Mouse (Mus musculus) left cerebral cortex, postnatal 14 days (tissue): Measurements from ENCODE around the gene Abhd14a. TPM values are rescaled to one million over a fixed set of nuclear protein-coding genes. Genes with fewer than 3 reads are reported as not detected.

Source experiments
- DNase-seq, 2 experiments: peaks; one replicate each; pipeline ENCODE4 v3.0.0; 2021 to 2022; ENCODE audit warnings: low spot score in 2 of 2, mixed read lengths in 1 of 2
- intact Hi-C: fragments of 180-260 bp; cut with DNase I; formaldehyde crosslinking; loops from one replicate; pipeline ENCODE4 v1.15.1; 2025
- total RNA-seq, 2 experiments: library from RNA; stranded (reverse); gene quantifications; 2 replicates each; pipeline ENCODE4 v1.2.3; 2021

Gene Abhd14a
- total RNA-seq, 2 experiments from 2014 or later, result 48.7 to 54.1 TPM

- intact Hi-C loops, result no loop called here
- peak; percentile 36 to 52 for DNase-seq
Measured at GRCm38 (mm10) chr9:106454888-106455681, 7.6 kb upstream of the Abhd14a start.

GRCm38 (mm10) chr9:106454071-106454761 lies 6.7 kb upstream of the Abhd14a start:
- peak in 1 of 2 experiments; percentile 33 for DNase-seq
- intact Hi-C loops, result no loop called here

GRCm38 (mm10) chr9:106453271-106454070 lies 6.0 kb upstream of the Abhd14a start, which contains the start of gene Pcbp4:
Pcbp4 (plus strand) TSS chr9:106453291.
- intact Hi-C loops, result no loop called here
- DNase-seq, result peak in 1 of 2 experiments; percentile 56

GRCm38 (mm10) chr9:106452821-106453220 lies 5.3 kb upstream of the Abhd14a start:
- DNase-seq, result peak; percentile 36 to 54
- intact Hi-C loops, result no loop called here

GRCm38 (mm10) chr9:106452351-106452750 lies 4.9 kb upstream of the Abhd14a start:
- no peak for DNase-seq
- intact Hi-C loops, result no loop called here

- intact Hi-C loops, result no loop called here
- no peak for DNase-seq
Measured at GRCm38 (mm10) chr9:106451899-106452298, 4.4 kb upstream of the Abhd14a start.

- no peak for DNase-seq
- intact Hi-C loops, result no loop called here
Measured at GRCm38 (mm10) chr9:106451298-106451697, 3.8 kb upstream of the Abhd14a start.

GRCm38 (mm10) chr9:106450661-106451060 lies 3.2 kb upstream of the Abhd14a start:
- DNase-seq, result no peak

GRCm38 (mm10) chr9:106449947-106450346 lies 2.5 kb upstream of the Abhd14a start:
- no peak for DNase-seq
- intact Hi-C loops, result no loop called here

More at GRCm38 (mm10) chr9:106450661-106451060, 3.2 kb upstream of the Abhd14a start:
- intact Hi-C loops, result no loop called here

- intact Hi-C loops, result no loop called here
Measured at GRCm38 (mm10) chr9:106448498-106449031, 1.1 kb upstream of the Abhd14a start.

GRCm38 (mm10) chr9:106447951-106448350 lies 473 bp upstream of the Abhd14a start:
- intact Hi-C loops, result loop anchor here (2.0 kb wide), 1 partner anchor 29 kb away; the partner anchor contains the start of gene Parp3
- DNase-seq, result no peak

More at GRCm38 (mm10) chr9:106448498-106449031, 1.1 kb upstream of the Abhd14a start:
- DNase-seq, result peak; percentile 76

GRCm38 (mm10) chr9:106444836-106445235 lies 2.6 kb downstream of the Abhd14a start:
- intact Hi-C loops, result no loop called here

GRCm38 (mm10) chr9:106442680-106443079 lies 4.8 kb downstream of the Abhd14a start:
- intact Hi-C loops, result no loop called here
- DNase-seq, result no peak

More at GRCm38 (mm10) chr9:106444836-106445235, 2.6 kb downstream of the Abhd14a start:
- DNase-seq, result no peak

- no peak for DNase-seq
- intact Hi-C loops, result no loop called here
Measured at GRCm38 (mm10) chr9:106436566-106436965, 10.9 kb downstream of the Abhd14a start.

GRCm38 (mm10) chr9:106433389-106433788 lies 14.1 kb downstream of the Abhd14a start:
- intact Hi-C loops, result no loop called here
- peak; percentile 38 to 52 for DNase-seq

- intact Hi-C loops, result no loop called here
- no peak for DNase-seq
Measured at GRCm38 (mm10) chr9:106430015-106430264, 17.5 kb downstream of the Abhd14a start.

- intact Hi-C loops, result loop anchor here (10.0 kb wide), 1 partner anchor 225 kb away; the partner anchor contains the start of gene Twf2
- peak; percentile 94 to 95 for DNase-seq
Measured at GRCm38 (mm10) chr9:106429221-106430014, 18.1 kb downstream of the Abhd14a start, which contains the start of gene Rpl29. Rpl29 (plus strand) TSS chr9:106429454.

GRCm38 (mm10) chr9:106428719-106429220 lies 18.7 kb downstream of the Abhd14a start:
- intact Hi-C loops, result loop anchor here (10.0 kb wide), 1 partner anchor 224 kb away; the partner anchor contains the start of gene Twf2
- DNase-seq, result peak in 1 of 2 experiments; percentile 44
